Mouse (Mus musculus): ENCODE measurements around the gene Gmps. TPM values are rescaled to one million over a fixed set of nuclear protein-coding genes. Genes with fewer than 3 reads are reported as not detected.

The Gmps gene
- polyA plus RNA-seq, 1 experiment from 2014 or later = 14.1 TPM

GRCm38 (mm10) chr3:63963421-63964099 is 12.3 kb upstream of the Gmps start:
- ATAC-seq = no peak
- peak overlapping the region; percentile 85 for H3K4me2 ChIP-seq (ENCODE audit: low read depth, low read length)
- peak overlapping the region; percentile 71 for H3K9ac ChIP-seq (replicated peaks)
- no peaks in the 10 kb centered on the region for H3K27me3 ChIP-seq (ENCODE audit: insufficient read depth, low read length)
- H3K9me3 ChIP-seq (ENCODE audit: low read length) = no peaks in the 10 kb centered on the region
- peaks cover 15% of the 10 kb centered on the region for H3K4me1 ChIP-seq (ENCODE audit: insufficient read depth)
- WGBS (ENCODE audit: insufficient replicate concordance) = 4% methylated on average over 25 of the region's 25 CpGs
- no peaks in the 10 kb centered on the region for H3K36me3 ChIP-seq (replicated peaks; ENCODE audit: insufficient read depth, low read length)
- peak overlapping the region; percentile 89 for H3K27ac ChIP-seq (ENCODE audit: low read depth)
- DNase-seq = peak; percentile 15
- H3K4me3 ChIP-seq (ENCODE audit: low read depth, low read length) = peak overlapping the region; percentile 84
- no peak for TF ChIP-seq CTCF (IDR thresholded peaks at IDR 0.05; ENCODE audit: low read depth)

GRCm38 (mm10) chr3:63964100-63964921 is 11.6 kb upstream of the Gmps start, which contains the start of gene Slc33a1:
Slc33a1 (minus strand) TSS chr3:63964768.
- H3K4me3 ChIP-seq (ENCODE audit: low read depth, low read length) = peak within 1 kb of the TSS; percentile 84
- peaks cover 15% of the 10 kb centered on the region for H3K4me1 ChIP-seq (ENCODE audit: insufficient read depth)
- H3K27me3 ChIP-seq (ENCODE audit: insufficient read depth, low read length) = no peaks in the 10 kb centered on the region
- DNase-seq (peak; percentile 99), ATAC-seq (peak; percentile 97)
- peak within 1 kb of the TSS; percentile 71 for H3K9ac ChIP-seq (replicated peaks)
- no peaks in the 10 kb centered on the region for H3K9me3 ChIP-seq (ENCODE audit: low read length)
- TF ChIP-seq CTCF (IDR thresholded peaks at IDR 0.05; ENCODE audit: low read depth) = no peak
- peak; percentile 54; the same call in 1 of the 2 replicates for TF ChIP-seq EP300 (IDR thresholded peaks at IDR 0.05; ENCODE audit: low read depth)
- peak within 1 kb of the TSS; percentile 85 for H3K4me2 ChIP-seq (ENCODE audit: low read depth, low read length)
- WGBS (ENCODE audit: insufficient replicate concordance) = under 1% methylated on average over 69 of the region's 69 CpGs
- no peaks in the 10 kb centered on the region for H3K36me3 ChIP-seq (replicated peaks; ENCODE audit: insufficient read depth, low read length)
- peak within 1 kb of the TSS; percentile 89 for H3K27ac ChIP-seq (ENCODE audit: low read depth)

DNA sequence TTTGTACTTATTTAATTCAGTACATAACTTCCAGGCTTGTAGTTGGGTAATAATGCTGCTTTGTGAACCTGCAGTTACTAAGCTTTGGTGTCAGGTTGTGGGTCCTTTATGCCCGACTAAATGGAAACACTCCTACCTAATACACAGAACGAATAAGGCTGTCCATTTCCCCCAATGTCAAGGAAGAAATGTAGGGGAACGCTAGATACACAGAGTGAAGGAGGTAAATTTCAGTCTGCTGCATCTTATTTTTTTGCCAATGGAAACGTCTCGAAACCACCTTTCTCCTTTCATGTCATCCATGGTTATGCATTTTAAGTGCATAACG is 11.0 kb upstream of the Gmps start:
- Histone ChIP-seq H3K9ac (replicated peaks) (no peak overlapping the region), H3K4me1 (ENCODE audit: insufficient read depth) (peaks cover 15% of the 10 kb centered on the region), H3K4me3 (ENCODE audit: low read depth, low read length) (peak overlapping the region; percentile 84; the same call in 1 of the 2 replicates), H3K27me3 (ENCODE audit: insufficient read depth, low read length) (no peaks in the 10 kb centered on the region), H3K27ac (ENCODE audit: low read depth) (peak overlapping the region; percentile 55; the same call in 1 of the 2 replicates), H3K9me3 (ENCODE audit: low read length) (no peaks in the 10 kb centered on the region), H3K4me2 (ENCODE audit: low read depth, low read length) (peak overlapping the region; percentile 85), H3K36me3 (replicated peaks; ENCODE audit: insufficient read depth, low read length) (no peaks in the 10 kb centered on the region)
- 74% methylated on average over 6 of the region's 6 CpGs for WGBS (ENCODE audit: insufficient replicate concordance)
- DNase-seq (no peak), ATAC-seq (no peak)
- no peak for TF ChIP-seq EP300 (IDR thresholded peaks at IDR 0.05; ENCODE audit: low read depth)
- TF ChIP-seq CTCF (IDR thresholded peaks at IDR 0.05; ENCODE audit: low read depth) = no peak

DNA sequence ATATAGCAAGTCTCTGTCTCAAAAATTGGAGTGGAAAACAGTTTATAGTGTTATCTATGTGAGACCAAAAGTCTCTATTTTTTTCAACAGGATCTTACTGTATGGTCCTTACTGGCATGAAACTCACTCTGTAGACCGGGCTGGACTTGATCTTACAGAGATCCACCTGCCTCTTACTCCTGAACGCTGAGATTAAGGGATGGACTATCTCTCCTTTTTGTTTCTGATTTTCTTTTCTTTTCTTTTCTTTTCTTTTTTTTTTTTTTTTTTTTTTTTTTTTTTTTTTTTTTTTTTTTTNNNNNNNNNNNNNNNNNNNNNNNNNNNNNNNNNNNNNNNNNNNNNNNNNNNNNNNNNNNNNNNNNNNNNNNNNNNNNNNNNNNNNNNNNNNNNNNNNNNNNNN is 10.0 kb upstream of the Gmps start:
- H3K4me3 ChIP-seq (ENCODE audit: low read depth, low read length) = no peak overlapping the region
- no peak overlapping the region for H3K4me2 ChIP-seq (ENCODE audit: low read depth, low read length)
- H3K36me3 ChIP-seq (replicated peaks; ENCODE audit: insufficient read depth, low read length) = no peaks in the 10 kb centered on the region
- WGBS (ENCODE audit: insufficient replicate concordance) = 65% methylated on average over 2 of the region's 2 CpGs
- H3K9ac ChIP-seq (replicated peaks) = no peak overlapping the region
- H3K27me3 ChIP-seq (ENCODE audit: insufficient read depth, low read length) = no peaks in the 10 kb centered on the region
- H3K9me3 ChIP-seq (ENCODE audit: low read length) = no peaks in the 10 kb centered on the region
- ATAC-seq (no peak), DNase-seq (no peak)
- H3K4me1 ChIP-seq (ENCODE audit: insufficient read depth) = peaks cover 15% of the 10 kb centered on the region
- H3K27ac ChIP-seq (ENCODE audit: low read depth) = no peak overlapping the region
- no peak for TF ChIP-seq CTCF (IDR thresholded peaks at IDR 0.05; ENCODE audit: low read depth)
- no peak for TF ChIP-seq EP300 (IDR thresholded peaks at IDR 0.05; ENCODE audit: low read depth)

DNA sequence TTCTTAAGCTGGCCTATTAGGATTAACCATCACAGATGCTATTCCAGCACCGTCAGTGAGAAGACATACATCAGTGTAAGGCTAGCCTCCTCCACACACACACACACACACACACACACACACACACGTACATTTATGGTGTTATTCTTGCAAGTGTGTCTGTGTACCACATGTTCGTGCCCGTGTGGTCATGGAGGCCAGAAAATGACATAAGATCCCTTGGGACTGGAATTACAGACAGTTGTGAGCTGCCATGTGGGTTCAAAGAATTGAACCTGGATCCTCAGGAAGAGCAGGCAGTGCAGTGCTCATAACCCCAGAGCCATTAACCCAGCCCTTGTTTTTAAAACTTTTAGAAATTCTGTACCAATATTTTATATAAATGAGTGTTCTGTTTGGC is 2.0 kb downstream of the Gmps start:
- H3K4me1 ChIP-seq (ENCODE audit: insufficient read depth) = peaks cover 13% of the 10 kb centered on the region
- H3K9ac ChIP-seq (replicated peaks) = no peak overlapping the region
- TF ChIP-seq EP300 (IDR thresholded peaks at IDR 0.05; ENCODE audit: low read depth) (no peak), CTCF (IDR thresholded peaks at IDR 0.05; ENCODE audit: low read depth) (no peak)
- H3K4me2 ChIP-seq (ENCODE audit: low read depth, low read length) = peak overlapping the region; percentile 79
- WGBS (ENCODE audit: insufficient replicate concordance) = 73% methylated on average over 4 of the region's 4 CpGs
- DNase-seq (no peak), ATAC-seq (no peak)
- H3K27me3 ChIP-seq (ENCODE audit: insufficient read depth, low read length) = no peaks in the 10 kb centered on the region
- peaks cover 14% of the 10 kb centered on the region for H3K36me3 ChIP-seq (replicated peaks; ENCODE audit: insufficient read depth, low read length)
- no peak overlapping the region for H3K27ac ChIP-seq (ENCODE audit: low read depth)
- 0 out of 2 replicates have a peak overlapping the region, but pooled peaks have one; percentile 80 for H3K4me3 ChIP-seq (ENCODE audit: low read depth, low read length)
- no peaks in the 10 kb centered on the region for H3K9me3 ChIP-seq (ENCODE audit: low read length)

GRCm38 (mm10) chr3:63986656-63987055 is 10.8 kb downstream of the Gmps start:
- Histone ChIP-seq H3K4me1 (ENCODE audit: insufficient read depth) (no peaks in the 10 kb centered on the region), H3K4me3 (ENCODE audit: low read depth, low read length) (no peak overlapping the region), H3K4me2 (ENCODE audit: low read depth, low read length) (no peak overlapping the region), H3K27me3 (ENCODE audit: insufficient read depth, low read length) (no peaks in the 10 kb centered on the region), H3K27ac (ENCODE audit: low read depth) (no peak overlapping the region), H3K9me3 (ENCODE audit: low read length) (no peaks in the 10 kb centered on the region), H3K36me3 (replicated peaks; ENCODE audit: insufficient read depth, low read length) (peaks cover 66% of the 10 kb centered on the region), H3K9ac (replicated peaks) (no peak overlapping the region)
- DNase-seq = no peak
- WGBS (ENCODE audit: insufficient replicate concordance) = 55% methylated on average over 1 of the region's 1 CpGs
- ATAC-seq = no peak
- TF ChIP-seq CTCF (IDR thresholded peaks at IDR 0.05; ENCODE audit: low read depth) = no peak
- TF ChIP-seq EP300 (IDR thresholded peaks at IDR 0.05; ENCODE audit: low read depth) = no peak
